Mouse (Mus musculus) midbrain, embryonic 11.5 days (tissue): ENCODE measurements around the gene Phospho1. TPM values are rescaled to one million over a fixed set of nuclear protein-coding genes. Genes with fewer than 3 reads are reported as not detected.

Experiments
- ATAC-seq: fragments of 200-750 bp; cut with Nextera tagmentation; 2 replicates; pipeline ENCODE4 v1.8.0; 2017; ENCODE audit warnings: moderate TSS enrichment, moderate library complexity; ENCODE audit not compliant: low FRiP score
- DNase-seq: peaks from one replicate; pipeline ENCODE4 v3.0.0; 2015; ENCODE audit warnings: low spot score; ENCODE audit errors: missing footprints
- H3K27ac ChIP-seq: fragments of 300-500 bp; sonication (generic); 2 replicates; pipeline ENCODE4 v1.5.1; 2014; ENCODE audit warnings: low read depth, low read length
- H3K27me3 ChIP-seq: fragments of 300-500 bp; sonication (generic); 2 replicates; pipeline ENCODE4 v1.6.1; 2014; ENCODE audit warnings: mild to moderate bottlenecking, low read length, moderate library complexity, mixed read lengths; ENCODE audit not compliant: control insufficient read depth, insufficient read depth
- H3K36me3 ChIP-seq: fragments of 300-500 bp; sonication (generic); 2 replicates; pipeline ENCODE4 v1.6.1; 2014; ENCODE audit warnings: mild to moderate bottlenecking, low read length, moderate library complexity, mixed read lengths; ENCODE audit not compliant: control insufficient read depth, insufficient read depth
- H3K4me1 ChIP-seq: fragments of 300-500 bp; sonication (generic); 2 replicates; pipeline ENCODE4 v1.6.1; 2014; ENCODE audit warnings: low read length; ENCODE audit not compliant: control insufficient read depth, insufficient read depth
- H3K4me2 ChIP-seq: fragments of 300-500 bp; sonication (generic); 2 replicates; pipeline ENCODE4 v1.6.1; 2014; ENCODE audit warnings: mild to moderate bottlenecking, moderate library complexity
- H3K4me3 ChIP-seq: fragments of 300-500 bp; sonication (generic); 2 replicates; pipeline ENCODE4 v1.5.1; 2014; ENCODE audit warnings: low read depth, low read length
- H3K9ac ChIP-seq: fragments of 300-500 bp; sonication (generic); 2 replicates; pipeline ENCODE4 v1.6.1; 2014; ENCODE audit warnings: low read length
- H3K9me3 ChIP-seq: fragments of 300-500 bp; sonication (generic); 2 replicates; pipeline ENCODE4 v1.6.1; 2016; ENCODE audit warnings: low read length; ENCODE audit not compliant: control insufficient read depth
- WGBS: fragments of 180-500 bp; shearing (Covaris S2); extraction: QIAGEN DNeasy Blood & Tissue Kit; methylation state at CpG from one replicate; pipeline ENCODE4 v1.1.7; 2014; 5-methylcytosine and 5-hydroxymethylcytosine counted together
- polyA plus RNA-seq: library from polyadenylated mRNA; unstranded; fragments of >200 nt; fragmentation: Nextera tagmentation; extraction: Ambion mirVana; gene quantifications from 2 replicates; pipeline ENCODE4 v1.2.1, GENCODE M21; 2014

Gene Phospho1
- polyA plus RNA-seq, 1 experiment from 2014 or later, result not detected

DNA sequence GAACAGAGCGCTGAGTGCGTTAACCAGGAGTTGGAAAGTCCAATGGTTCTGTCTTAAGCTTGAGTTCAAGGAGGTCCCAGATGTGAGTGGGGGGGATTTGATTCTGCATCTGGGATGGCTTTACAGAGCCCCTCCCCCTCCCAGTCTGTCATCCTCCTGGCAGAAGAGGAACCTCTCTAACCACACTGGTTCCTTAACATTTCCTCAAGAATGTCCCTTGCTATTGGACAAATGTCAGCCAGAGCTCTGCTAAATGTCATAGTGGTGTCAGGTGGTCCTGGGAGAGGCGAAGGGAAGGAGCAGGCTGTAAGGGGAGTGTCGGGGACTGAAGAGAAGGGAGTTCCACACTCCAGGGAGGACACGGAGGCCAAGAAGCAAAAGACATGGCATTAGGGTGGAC, 18.7 kb downstream of the Phospho1 start:
- H3K4me1 ChIP-seq, result 0 out of 2 replicates have a peak, but pooled peaks cover 5% of the 10 kb centered on the region
- 76% methylated on average over 5 of the region's 5 CpGs for WGBS
- peaks cover 5% of the 10 kb centered on the region; the same call in 1 of the 2 replicates for H3K27me3 ChIP-seq
- no peak overlapping the region for H3K4me3 ChIP-seq
- ATAC-seq (no peak), DNase-seq (peak; percentile 26)
- no peaks in the 10 kb centered on the region for H3K36me3 ChIP-seq
- no peaks in the 10 kb centered on the region for H3K9me3 ChIP-seq
- no peak overlapping the region for H3K27ac ChIP-seq
- H3K4me2 ChIP-seq, result no peak overlapping the region
- H3K9ac ChIP-seq, result no peak overlapping the region

- ATAC-seq (no peak), DNase-seq (peak; percentile 45)
- Histone ChIP-seq H3K9ac (no peak overlapping the region), H3K27ac (no peak overlapping the region), H3K4me1 (0 out of 2 replicates have a peak, but pooled peaks cover 5% of the 10 kb centered on the region), H3K9me3 (no peaks in the 10 kb centered on the region), H3K36me3 (no peaks in the 10 kb centered on the region), H3K4me2 (no peak overlapping the region), H3K27me3 (peaks cover 5% of the 10 kb centered on the region; the same call in 1 of the 2 replicates), H3K4me3 (no peak overlapping the region)
- WGBS, result 58% methylated on average over 6 of the region's 6 CpGs
These were observed 19.2 kb downstream of the Phospho1 start for GRCm38 (mm10) chr11:95843421-95843950.

DNA sequence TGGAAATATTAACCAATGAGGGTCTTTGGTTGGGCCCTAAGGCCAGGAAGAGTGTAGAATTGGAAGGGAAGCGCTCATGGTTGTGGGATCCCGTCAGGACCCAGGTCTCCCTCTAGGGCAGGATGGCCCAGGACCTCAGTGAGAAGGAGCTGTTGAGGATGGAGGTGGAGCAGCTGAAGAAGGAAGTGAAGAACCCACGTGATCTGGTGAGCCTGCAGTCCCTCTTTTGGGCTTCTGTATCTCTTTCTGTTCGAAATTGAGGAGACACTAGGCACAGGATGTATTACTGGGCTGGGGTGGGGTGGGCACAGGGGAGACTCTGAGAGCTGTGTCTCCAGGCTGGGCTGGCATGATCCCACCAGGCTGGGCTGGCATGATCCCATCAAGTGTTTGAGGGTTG, 20.6 kb downstream of the Phospho1 start:
- DNase-seq, result peak; percentile 49
- WGBS, result 75% methylated on average over 4 of the region's 4 CpGs
- no peak overlapping the region for H3K27ac ChIP-seq
- no peaks in the 10 kb centered on the region for H3K9me3 ChIP-seq
- H3K4me2 ChIP-seq, result no peak overlapping the region
- ATAC-seq, result no peak
- H3K27me3 ChIP-seq, result peaks cover 5% of the 10 kb centered on the region; the same call in 1 of the 2 replicates
- H3K9ac ChIP-seq, result no peak overlapping the region
- H3K36me3 ChIP-seq, result no peaks in the 10 kb centered on the region
- H3K4me1 ChIP-seq, result 0 out of 2 replicates have a peak, but pooled peaks cover 5% of the 10 kb centered on the region
- H3K4me3 ChIP-seq, result no peak overlapping the region

DNA sequence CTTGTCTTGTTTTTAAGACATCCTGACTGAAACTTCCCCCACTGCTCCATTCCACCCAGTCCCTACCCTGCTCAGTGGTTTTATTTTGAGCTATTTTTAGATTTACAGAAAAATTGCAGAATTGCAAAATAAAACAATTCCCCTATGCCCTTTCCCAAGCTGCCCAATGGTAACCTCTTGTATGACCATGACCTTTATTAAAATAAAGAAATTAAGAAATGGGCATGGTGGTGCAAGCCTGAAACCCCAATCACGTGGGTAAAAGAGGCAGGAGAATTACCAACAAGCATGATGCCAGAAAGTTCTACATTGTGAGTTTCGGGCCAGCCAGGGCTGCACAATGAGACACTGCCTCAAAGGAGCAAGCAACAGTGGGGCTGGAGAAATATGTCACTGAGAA, 26.6 kb downstream of the Phospho1 start:
- Histone ChIP-seq H3K27me3 (no peaks in the 10 kb centered on the region), H3K9ac (no peak overlapping the region), H3K36me3 (no peaks in the 10 kb centered on the region), H3K4me1 (no peaks in the 10 kb centered on the region), H3K27ac (no peak overlapping the region), H3K4me3 (no peak overlapping the region), H3K4me2 (no peak overlapping the region), H3K9me3 (no peaks in the 10 kb centered on the region)
- DNase-seq (no peak), ATAC-seq (no peak)
- WGBS, result 71% methylated on average over 2 of the region's 2 CpGs

GRCm38 (mm10) chr11:95853684-95854083, 29.4 kb downstream of the Phospho1 start:
- H3K4me2 ChIP-seq, result no peak overlapping the region
- H3K27ac ChIP-seq, result no peak overlapping the region
- ATAC-seq (no peak), DNase-seq (peak; percentile 74)
- no peaks in the 10 kb centered on the region for H3K36me3 ChIP-seq
- H3K27me3 ChIP-seq, result no peaks in the 10 kb centered on the region
- no peak overlapping the region for H3K4me3 ChIP-seq
- peaks cover 8% of the 10 kb centered on the region for H3K4me1 ChIP-seq
- WGBS, result 64% methylated on average over 5 of the region's 5 CpGs
- H3K9ac ChIP-seq, result no peak overlapping the region
- H3K9me3 ChIP-seq, result no peaks in the 10 kb centered on the region

DNA sequence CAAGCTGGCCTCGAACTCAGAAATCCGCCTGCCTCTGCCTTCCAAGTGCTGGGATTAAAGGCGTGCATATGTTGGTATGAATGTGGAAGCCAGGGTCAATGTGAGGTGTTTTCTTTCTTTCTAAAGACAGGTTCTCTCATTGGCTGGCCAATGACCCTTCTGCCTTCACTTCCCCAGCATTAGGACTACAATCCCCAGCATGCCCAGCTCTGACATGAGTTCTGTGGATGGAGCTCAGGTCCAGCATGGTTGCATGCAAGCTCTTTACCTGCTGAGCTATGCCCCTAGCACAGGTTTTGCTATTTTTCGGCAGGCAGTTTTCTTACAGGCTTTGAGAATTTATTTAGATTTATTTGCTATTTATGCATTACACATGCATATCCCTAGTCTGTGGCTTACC, 33.0 kb downstream of the Phospho1 start:
- no peaks in the 10 kb centered on the region for H3K27me3 ChIP-seq
- no peak for DNase-seq

GRCm38 (mm10) chr11:95857716-95858527, 33.6 kb downstream of the Phospho1 start:
- 19% methylated on average over 21 of the region's 21 CpGs for whole genome bisulfite sequencing
- Histone ChIP-seq H3K36me3 (no peaks in the 10 kb centered on the region), H3K27ac (peak overlapping the region; percentile 37; the same call in 1 of the 2 replicates), H3K4me1 (peaks cover 13% of the 10 kb centered on the region), H3K9ac (peak overlapping the region; percentile 66), H3K27me3 (no peaks in the 10 kb centered on the region), H3K4me3 (peak overlapping the region; percentile 60), H3K9me3 (no peaks in the 10 kb centered on the region), H3K4me2 (peak overlapping the region; percentile 80)
- DNase-seq (no peak), ATAC-seq (0 out of 2 replicates have a peak, but pooled peaks have one; percentile 27)

More for the DNA sequence above, 33.0 kb downstream of the Phospho1 start:
- Histone ChIP-seq H3K4me2 (no peak overlapping the region), H3K4me3 (no peak overlapping the region), H3K36me3 (no peaks in the 10 kb centered on the region), H3K9me3 (no peaks in the 10 kb centered on the region), H3K4me1 (peaks cover 13% of the 10 kb centered on the region), H3K9ac (no peak overlapping the region), H3K27ac (no peak overlapping the region)
- ATAC-seq, result no peak
- 80% methylated on average over 4 of the region's 4 CpGs for WGBS

GRCm38 (mm10) chr11:95858528-95859467, 34.5 kb downstream of the Phospho1 start:
- DNase-seq (peak; percentile 100), ATAC-seq (peak; percentile 99)
- under 1% methylated on average over 58 of the region's 58 CpGs for WGBS
- Histone ChIP-seq H3K4me3 (peak overlapping the region; percentile 60), H3K36me3 (no peaks in the 10 kb centered on the region), H3K4me1 (peaks cover 13% of the 10 kb centered on the region), H3K9me3 (no peaks in the 10 kb centered on the region), H3K9ac (peak overlapping the region; percentile 66), H3K4me2 (peak overlapping the region; percentile 80), H3K27me3 (no peaks in the 10 kb centered on the region), H3K27ac (peak overlapping the region; percentile 85)
